Mouse (Mus musculus) right cerebral cortex, postnatal 14 days (tissue): ENCODE results near the gene Ubr1.
"Not testable (repeated sequence)": the region's sequence is repeated elsewhere in the genome, so short reads cannot be mapped to it uniquely, and the experiment has no call there.

ENCODE experiments used
- DNase-seq: peaks from one replicate; pipeline ENCODE4 v3.0.0; 2022

The Ubr1 gene

DNA sequence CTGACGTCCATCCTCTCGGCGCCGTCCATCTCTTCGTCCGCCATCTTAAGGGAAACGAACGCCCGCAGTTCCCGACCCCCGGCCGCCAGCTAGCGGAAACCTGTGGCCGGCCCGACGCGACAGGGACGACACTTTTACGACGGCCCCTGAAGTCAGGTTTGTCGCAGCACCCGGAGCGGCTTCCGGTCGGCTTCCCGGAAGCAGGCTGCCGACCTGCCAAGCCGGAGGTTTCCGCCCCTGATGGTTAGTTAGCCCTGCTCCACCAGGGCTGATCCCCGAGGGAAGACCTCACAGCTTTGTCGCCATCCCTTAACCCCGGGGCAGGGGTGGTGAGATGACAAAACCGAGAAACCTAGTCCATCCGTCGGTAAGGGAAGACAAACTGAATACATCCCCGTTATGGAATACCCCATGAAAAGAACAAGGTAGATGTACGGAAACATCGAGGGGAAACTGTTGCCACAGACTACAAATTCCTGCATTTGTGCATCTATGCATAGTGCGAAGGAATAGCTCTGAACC lies at the start of gene Ubr1:
TSS of gene Ubr1 (minus strand) at position 157 of the 522 bp plus-strand sequence.
- DNase-seq, result peak; percentile 86

DNA sequence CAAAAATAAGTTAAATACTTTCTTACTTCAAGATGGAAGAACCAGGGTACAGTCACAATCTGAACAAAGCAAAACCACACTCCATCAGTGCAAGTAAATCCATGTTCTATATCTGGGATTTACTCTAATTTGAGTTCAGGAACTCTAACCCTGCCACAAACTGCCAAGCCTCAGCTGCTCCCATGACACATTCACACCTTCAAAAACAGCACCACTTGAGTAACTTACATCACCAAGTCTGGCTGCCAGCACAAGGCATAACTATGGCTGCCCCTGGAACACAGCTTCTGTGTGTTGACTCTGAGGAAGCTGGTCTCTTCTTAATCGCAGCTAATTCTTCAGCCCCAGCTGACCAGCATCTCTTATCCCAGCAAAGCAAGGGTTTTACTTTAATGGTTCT lies 46.6 kb upstream of the Ubr1 start:
- no peak for DNase-seq

DNA sequence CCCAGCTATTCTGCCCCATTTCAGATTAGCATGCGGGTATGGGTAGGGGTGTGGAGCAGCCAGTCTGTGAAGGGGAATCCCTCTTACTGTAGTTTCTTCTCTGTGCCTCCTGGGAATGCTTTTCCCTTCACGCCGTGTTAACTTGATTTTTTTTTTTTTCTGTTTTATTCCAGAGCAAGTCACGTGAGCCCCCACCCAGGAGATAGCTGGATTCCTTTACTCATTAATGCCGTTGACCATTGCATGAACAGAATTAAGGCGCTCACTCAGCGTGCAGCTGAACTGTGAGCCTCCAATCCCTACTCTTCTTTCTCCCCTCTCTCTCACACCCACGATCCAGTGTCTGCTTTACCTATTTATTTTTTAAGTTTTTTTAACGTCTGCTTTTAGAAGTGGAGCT lies 45.7 kb upstream of the Ubr1 start:
- no peak for DNase-seq

DNA sequence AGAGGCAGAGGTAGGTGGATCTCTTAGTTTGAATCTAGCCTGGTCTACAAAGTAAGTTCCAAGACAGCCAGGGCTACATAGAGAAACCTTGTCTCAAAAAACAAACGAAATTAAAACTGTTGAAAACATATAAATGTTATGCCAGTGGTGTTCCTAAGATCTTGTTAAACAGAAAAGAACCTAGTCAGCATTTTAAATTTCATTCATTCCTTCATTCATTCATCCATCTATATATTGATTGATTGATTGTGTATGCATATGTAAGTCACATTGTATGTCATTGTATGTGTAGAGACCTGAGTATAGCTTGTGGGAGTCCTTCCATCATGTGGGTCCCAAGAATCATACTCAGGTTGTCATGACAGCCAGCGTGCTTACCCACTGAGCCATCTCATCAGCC lies 45.0 kb upstream of the Ubr1 start:
- DNase-seq, result no peak

DNA sequence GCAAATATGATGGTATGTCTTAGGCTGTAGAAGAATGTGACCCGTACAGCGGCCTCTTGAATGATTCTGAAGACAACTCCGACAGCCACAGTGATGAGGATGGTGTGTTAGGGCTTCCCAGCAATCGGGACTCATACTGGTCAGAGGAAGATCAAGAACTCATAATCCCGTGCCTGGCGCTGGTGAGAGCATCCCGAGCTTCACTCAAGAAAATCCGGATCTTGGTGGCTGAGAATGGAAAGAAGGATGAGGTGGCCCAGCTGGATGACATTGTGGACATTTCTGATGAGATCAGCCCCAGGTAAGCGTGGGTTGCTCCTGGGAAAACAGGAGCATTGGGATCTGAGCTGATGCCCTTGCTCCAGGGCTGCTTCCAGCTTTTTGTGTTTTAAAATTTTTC lies 42.2 kb upstream of the Ubr1 start:
- DNase-seq, result no peak

DNA sequence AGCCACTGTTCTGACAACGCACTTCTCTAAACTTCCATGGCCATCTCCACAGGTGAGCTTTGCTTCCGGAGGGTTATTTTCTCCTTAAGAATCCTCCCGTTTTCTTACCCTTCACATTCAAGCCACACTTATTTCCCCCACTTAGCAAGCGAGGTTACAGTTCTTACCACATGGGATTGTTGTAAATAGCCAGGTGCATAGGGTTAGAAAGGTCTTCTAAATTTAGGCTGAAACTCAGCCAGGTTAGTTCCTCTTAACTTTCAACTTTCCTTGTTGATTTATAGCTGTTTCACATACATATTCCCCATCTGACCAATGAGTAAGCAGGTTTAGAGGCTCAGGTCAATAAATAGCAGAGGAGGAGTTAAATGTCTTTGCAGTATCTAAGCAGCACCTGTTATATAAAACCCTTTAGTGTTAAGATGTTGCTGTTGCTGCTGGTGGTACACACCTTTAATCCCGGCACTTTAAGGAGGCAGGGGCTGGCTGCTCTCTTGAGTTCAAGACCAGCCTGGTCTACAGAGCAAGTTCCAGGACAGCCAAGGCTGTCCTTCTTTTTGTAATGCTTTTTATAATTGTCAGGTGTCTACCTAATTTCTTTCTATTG lies 38.7 kb upstream of the Ubr1 start:
- no peak for DNase-seq

DNA sequence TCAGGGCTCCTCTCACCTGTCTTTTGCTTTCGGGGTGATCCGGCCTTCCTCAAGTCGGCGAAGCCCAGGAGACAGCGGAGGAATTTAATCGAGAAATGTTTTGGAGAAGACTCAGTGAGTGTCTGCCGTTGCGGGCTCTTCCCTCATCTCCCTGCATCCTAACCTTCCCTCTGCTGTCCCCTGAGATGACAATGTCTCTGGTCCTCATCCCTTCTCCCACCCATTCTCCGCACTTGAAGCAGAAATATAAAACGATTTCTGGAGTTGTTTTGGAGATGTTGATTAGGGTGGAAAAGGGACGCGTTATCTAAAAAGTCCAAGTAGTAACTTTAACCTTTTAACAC lies 38.1 kb upstream of the Ubr1 start:
- DNase-seq, result no peak

DNA sequence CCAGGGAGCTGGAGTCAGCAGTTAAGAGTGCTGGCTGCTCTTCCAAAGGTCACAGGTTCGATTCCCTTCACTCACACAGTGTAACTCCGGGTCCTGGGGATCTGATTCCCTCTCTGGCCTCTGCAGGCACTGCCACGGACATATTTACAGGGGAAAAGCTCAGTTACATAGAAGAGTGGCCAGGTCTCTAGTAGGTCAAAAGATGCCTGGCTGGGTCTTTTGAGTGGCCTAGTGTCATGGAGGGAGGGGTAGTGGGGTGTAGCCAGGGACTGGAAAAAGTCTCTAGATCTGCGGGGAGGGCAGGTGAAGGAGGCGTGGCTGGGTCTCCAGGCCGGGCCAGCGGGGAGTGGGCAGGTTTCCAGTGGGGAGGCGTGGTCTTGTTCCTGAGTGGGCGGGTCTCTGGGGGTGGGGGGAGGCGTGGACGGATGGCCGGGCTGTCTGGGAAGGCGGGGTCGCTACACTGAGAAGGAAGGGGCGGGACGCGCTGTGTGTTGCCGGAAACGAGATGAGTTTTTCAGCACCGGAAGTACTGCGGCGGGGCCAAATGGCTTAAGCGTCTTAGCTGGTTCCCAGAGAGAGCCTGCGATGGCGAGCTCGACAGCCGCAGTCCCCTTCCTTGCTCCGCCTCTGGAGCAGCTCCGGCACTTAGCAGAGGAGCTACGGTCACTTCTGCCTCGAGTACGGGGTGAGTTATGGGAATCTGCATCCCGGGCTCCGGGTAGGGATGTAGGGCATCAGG lies 37.6 kb upstream of the Ubr1 start, which contains the start of gene Ccndbp1:
TSS of gene Ccndbp1 (plus strand) at position 479 of the 739 bp plus-strand sequence.
- peak; percentile 79 for DNase-seq

DNA sequence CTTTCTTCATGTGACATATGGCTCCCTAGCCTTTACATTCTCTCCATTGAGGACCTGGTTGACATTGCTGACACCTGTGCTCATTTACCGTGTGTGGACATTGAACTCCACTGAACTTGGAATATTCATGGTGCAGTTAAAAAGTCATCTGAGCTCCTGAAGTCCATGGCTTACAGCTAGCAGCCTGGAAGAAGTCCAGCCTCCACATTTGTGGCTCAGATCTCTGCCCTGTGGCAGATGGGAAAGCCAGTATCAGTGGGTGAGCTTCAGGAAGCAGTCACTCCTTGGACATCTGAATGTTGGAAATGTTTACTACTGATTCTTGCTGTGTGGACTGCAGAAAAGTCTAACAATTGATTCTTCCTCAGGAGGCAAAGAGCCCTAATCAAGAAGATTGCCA lies 36.5 kb upstream of the Ubr1 start:
- no peak for DNase-seq

DNA sequence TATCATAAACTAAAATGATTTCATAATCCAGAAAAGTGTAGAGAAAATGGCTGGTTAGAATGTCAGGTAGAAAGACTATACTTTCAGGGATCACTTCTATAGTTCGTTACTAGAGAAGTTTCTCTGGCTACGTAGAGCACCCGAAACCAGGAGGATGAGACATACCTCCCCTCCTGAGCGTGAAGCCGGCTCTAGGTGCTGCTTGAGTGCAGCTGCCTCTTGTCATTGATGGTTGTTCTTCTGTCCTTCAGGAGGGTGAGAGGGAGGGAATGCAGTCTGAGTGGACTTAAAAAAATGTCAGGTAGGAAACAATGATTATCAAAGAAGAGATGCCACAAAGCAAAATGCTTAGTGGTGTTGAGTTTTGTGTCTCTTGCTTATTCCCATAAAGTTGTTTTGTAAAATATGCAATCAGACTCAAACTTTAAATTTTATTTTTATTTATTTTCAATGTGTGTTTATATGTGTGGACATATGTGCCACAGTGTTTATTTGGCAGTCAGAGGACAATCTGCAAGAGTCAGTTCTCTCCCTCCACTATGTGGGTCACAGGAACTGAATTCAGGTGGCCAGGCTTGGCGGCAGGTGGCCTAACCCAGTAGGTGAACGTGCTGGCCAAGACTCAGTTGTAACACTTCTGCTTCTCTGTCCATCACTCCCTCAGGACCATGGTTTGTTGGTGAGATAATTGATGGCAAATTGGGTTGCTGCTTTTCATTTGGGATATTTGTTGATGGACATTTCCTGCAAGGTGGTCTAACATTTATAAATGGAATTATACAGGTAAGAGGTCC lies 33.7 kb upstream of the Ubr1 start:
- no peak for DNase-seq

DNA sequence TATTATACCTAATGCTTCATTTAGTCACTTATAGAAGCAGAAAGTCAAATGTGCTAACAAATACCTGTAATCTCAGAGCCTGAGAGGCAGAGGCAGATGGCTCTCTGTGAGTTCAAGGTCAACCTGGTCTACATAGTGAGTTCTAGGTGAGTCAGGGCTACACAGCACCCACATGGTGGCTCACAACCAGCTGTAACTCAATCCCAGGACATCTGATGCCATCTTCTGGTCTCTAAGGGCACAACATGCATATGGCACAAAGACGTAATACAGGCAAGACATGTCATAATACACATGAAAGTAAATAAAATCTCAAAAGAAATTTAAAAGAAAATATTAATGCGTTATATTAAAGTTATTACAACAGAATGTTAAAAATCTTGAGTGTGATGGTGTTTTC lies 33.1 kb upstream of the Ubr1 start:
- no peak for DNase-seq

DNA sequence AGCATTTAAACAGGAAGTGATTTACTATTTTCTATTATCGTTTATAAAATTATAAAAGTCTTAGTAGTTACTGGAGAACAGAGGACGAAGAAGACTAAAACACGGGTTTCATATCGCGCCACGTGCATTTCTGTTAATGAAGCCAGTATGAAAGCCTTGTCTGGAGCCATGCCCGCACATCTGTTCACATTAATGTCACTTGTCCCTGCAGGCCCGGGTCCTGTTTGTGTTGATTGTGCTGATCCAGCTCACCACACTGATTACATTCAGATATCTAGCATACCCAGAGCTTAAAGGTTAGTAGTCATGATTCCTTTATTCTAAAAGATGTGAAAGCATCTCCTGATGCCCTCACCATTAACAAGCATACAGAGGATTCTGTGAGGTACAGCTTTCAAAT lies 28.3 kb upstream of the Ubr1 start:
- DNase-seq, result no peak

DNA sequence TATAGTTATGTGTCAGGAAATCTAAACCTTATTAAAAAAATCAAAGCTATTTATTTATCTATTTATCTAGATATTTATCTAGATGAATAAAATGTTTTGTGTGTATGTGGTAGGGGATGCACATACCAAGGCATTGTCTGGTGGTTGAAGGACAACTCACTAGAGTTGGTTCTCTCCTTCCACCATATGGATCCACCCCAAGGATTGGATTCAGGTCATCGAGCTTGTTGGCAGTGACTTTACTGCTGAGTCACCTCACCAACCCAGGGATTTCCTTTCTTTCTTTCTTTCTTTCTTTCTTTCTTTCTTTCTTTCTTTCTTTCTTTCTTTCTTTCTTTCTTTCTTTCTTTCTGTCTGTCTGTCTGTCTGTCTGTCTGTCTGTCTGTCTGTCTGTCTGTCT lies 26.1 kb upstream of the Ubr1 start:
- not testable (repeated sequence) for DNase-seq

DNA sequence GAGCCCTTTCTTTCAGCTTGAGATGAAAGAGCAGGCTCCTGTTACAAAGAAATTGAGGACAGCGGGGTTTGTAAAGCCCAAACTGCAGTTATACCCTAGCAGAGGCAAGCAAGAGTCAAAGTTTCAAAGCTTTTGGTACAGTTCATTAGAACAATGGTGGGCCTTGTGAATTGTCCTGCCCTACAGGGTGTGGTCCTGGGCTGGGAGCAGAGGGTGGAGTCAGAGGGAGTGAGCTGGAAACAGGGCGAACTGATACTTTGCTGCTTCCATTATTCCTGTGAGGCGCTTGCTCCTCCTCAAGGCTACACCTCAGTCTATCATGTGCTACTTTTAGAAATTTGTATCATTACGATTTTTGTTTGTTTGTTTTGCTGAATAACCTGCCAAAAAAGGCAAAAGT lies 20.7 kb upstream of the Ubr1 start:
- no peak for DNase-seq

DNA sequence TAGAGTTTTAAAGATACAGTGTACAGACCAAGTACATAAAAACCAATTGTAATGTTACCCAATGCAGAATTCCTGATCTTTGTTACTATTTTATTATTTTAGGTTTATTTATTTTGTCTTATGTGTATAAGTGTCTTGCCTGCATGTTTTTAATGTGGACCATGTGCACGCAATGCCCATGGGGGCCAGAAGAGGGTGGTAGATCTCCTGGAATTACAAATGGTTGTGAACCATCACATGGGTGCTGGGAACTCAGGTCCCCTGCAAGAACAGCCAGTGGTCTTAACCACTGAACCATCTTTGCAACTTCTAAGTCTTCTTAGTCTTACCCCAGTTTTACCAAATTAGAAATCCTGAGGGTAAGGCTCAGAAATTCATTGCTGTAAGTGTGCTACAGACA lies 14.7 kb upstream of the Ubr1 start:
- no peak for DNase-seq

DNA sequence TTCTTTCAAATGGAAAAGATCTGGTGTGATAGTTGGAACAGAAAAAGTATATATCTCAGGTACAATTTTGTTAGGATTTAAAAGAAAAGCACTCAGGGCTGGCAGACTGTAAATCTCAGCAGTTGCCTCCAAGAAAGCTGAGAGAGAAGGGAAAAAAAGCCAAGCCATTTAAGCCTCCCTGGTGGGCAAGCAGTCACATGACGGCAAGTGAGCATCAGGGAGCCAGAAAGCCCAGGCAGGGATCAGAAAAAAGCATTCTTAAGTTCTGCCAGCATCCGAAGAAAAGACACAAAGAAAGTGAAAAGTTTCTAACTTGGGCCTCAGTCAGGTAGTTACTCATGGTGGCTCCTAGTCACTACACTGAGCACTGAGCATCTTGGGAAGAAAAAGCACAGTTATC lies 13.1 kb upstream of the Ubr1 start:
- no peak for DNase-seq

DNA sequence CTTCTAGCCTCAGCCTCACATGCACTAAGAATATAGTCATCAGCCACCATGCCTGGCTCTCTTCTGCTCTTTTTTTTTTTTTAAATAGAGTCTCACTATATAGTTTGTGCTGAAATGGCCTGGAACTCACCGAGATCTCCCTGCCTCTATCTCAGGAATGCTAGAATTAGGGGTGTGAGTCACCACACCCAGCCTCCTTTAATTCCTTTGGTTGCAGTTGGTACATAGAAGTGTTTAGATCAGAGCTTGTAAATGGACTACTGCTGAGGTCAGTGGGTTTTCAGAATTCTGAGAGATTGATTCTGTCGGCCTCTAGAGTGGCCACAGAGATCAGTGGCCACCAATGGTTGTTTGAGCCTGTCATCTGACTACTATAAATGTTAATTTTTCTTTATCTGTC lies 10.3 kb upstream of the Ubr1 start:
- no peak for DNase-seq

DNA sequence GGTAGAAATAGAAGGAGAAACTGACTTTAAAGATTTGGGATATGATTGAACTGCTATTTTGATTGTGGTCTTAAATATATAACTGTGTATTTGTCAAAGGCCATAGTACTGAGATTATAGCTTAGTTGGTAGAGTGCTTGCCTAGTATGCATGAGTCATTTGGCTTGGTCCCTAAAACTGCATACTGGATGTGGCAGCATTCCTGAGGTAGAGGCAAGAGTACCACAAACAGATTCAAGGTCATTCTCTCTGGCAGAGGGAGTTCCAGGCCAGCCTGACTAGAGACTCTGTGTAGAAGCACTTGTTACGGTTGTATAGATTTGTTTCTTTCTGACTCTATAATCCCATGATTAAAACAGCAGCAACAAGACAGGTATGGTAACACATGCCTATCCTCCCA lies 9.3 kb upstream of the Ubr1 start:
- no peak for DNase-seq

DNA sequence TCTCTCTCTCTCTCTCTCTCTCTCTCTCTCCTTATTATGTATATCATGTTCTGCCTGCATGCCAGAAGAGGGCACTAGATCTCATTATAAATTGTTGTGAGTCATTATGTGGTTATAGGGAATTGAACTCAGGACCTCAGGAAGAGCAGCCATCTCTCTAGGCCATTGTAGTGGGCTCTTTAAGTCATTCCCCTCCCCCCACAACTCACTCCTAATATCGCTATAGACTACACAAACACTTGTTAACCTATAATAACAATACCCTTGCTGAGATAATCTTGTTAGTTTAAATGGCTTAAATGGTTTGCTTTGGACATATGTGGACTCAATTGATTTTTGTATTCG lies 8.2 kb upstream of the Ubr1 start:
- DNase-seq, result no peak

DNA sequence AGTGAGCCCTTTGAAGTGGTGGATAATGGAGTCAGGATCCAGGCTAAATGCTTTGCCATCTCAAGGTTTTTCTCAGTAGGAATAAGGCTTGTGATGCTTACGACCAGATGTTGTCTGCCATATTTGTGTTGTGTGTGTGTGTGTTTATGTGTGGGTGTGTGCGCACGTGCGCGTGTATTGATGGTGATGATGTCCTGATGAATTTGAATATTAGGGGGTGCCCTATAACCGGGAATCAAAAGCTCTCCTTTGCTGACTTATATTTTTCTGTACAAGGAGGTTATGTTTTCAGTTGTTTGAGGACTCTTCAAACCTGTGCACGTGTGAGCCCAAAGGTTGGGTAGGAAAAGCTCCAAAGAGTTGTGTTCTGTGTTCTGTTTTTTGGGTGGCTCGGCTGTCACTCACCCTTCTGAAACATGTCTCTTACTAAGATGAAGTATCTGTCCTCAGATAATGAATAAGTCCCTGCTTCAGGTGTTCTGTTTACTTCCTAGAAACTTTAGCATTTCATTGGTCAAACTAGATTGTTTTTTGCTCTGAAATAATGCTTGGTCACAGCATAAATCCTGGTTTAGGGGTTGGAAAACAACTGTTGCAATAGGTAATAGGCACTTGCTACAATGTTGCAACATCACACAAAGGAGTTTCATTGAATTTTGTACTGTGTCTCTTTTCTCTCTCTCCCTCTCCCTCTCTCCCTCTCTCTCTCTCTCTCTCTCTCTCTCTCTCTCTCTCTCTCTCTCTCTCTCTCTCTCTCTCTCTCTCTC lies 7.6 kb upstream of the Ubr1 start:
- no peak for DNase-seq

DNA sequence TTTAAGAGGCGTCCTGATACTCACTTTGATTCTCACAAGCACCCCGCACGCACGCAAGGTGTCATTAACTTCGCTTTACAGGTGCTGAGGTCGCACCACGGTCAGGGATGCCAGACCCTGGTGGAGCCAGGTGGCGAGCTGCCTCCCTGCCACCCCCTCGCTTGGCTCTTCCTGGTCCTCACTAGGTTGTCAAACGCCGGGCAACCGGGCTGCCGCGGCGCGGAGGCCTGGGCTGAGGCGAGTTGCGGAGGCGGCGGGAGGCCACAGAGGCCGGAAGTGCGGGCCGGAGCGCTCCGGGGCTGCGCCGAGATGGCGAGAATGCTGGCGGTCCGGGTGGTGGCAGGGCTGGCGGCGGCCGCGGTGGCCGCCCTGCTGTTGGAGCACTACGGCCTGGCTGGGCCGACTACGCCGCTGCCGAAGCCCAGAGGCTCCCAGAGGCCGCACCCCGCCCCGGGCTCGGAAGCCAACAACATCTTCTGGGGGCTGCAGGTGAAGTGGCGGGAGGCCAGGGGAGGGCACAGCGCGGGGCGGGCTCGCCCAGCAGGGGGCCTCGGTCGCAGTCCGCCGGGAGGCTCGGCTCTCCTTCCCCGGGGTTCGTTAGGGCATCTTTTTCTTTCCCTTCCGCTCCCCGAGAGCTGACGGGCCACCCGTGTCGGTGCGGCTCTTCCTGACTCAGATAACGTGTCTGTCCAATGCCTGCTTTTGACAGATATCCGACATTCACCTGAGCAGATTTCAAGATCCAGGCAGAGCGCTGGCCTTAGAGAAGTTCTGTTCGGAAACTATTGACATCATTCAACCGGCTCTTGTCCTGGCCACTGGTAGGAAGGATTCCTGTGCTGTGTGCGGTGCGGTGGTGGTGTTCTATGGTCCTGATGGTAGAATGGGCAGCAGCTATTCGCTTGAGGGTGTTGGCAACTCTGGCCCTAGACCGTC lies 6.7 kb upstream of the Ubr1 start, which contains the start of gene Tmem62:
TSS of gene Tmem62 (plus strand) at position 28 of the 936 bp plus-strand sequence.
- DNase-seq, result peak; percentile 57

DNA sequence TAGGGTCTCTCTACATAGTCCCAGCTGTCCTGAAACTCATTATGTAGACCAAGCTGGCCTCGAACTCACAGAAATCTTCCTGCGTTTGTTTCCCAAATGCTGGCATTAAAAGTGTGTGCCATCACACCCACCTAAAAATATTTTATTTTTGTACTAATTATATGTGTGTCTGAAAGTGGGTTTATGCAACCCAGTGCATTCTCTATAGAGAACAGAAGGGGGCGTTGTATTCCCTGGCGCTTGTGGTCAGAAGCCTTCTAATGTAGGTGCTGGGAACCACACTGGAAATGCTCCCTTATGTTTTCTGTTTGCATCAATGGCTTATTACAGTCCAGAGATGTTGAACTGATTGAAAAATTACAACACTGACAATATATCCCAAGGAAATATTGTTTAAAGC lies 5.8 kb upstream of the Ubr1 start:
- no peak for DNase-seq
